Mouse (Mus musculus) forebrain, embryonic 14.5 days (tissue): ENCODE measurements around the gene Plxna4. TPM values are rescaled to one million over a fixed set of nuclear protein-coding genes. Genes with fewer than 3 reads are reported as not detected.
"Not testable (repeated sequence)": the region's sequence is repeated elsewhere in the genome, so short reads cannot be mapped to it uniquely, and the experiment has no call there.

Experiments
- ATAC-seq: fragments of 200-750 bp; cut with Nextera tagmentation; 2 replicates; pipeline ENCODE4 v1.8.0; 2017; ENCODE audit warnings: mild to moderate bottlenecking, moderate library complexity
- DNase-seq: peaks from one replicate; pipeline ENCODE4 v3.0.0-alpha.2; 2015; ENCODE audit warnings: low spot score
- H3K27ac ChIP-seq: fragments of 300-500 bp; sonication (generic); 2 replicates; pipeline ENCODE4 v1.5.1; 2014; ENCODE audit warnings: low read depth, mild to moderate bottlenecking, control low read depth, low read length, moderate library complexity
- H3K27me3 ChIP-seq: fragments of 300-500 bp; sonication (generic); replicated peaks from 2 replicates; pipeline ENCODE4 v1.6.1; 2014; ENCODE audit warnings: low read length, control low read depth, mixed read lengths; ENCODE audit not compliant: control insufficient read depth, insufficient read depth
- H3K36me3 ChIP-seq: fragments of 300-500 bp; sonication (generic); 2 replicates; pipeline ENCODE4 v1.6.1; 2014; ENCODE audit warnings: low read length, control low read depth; ENCODE audit not compliant: control insufficient read depth, insufficient read depth
- H3K4me1 ChIP-seq: fragments of 300-500 bp; sonication (generic); 2 replicates; pipeline ENCODE4 v1.6.1; 2014; ENCODE audit warnings: antibody characterized with exemption, low read length, control low read depth; ENCODE audit not compliant: control insufficient read depth, insufficient read depth
- H3K4me2 ChIP-seq: fragments of 300-500 bp; sonication (generic); 2 replicates; pipeline ENCODE4 v1.6.1; 2014; ENCODE audit warnings: mild to moderate bottlenecking, control low read depth, low read length
- H3K4me3 ChIP-seq: fragments of 300-500 bp; sonication (generic); 2 replicates; pipeline ENCODE4 v1.5.1; 2014; ENCODE audit warnings: low read depth, low read length, control low read depth
- H3K9ac ChIP-seq: fragments of 300-500 bp; sonication (generic); 2 replicates; pipeline ENCODE4 v1.6.1; 2014; ENCODE audit warnings: mild to moderate bottlenecking, low read length, control low read depth, moderate library complexity
- H3K9me3 ChIP-seq: fragments of 300-500 bp; sonication (generic); replicated peaks from 2 replicates; pipeline ENCODE4 v1.6.1; 2016; ENCODE audit warnings: low read length, control low read depth, mixed read lengths; ENCODE audit not compliant: control insufficient read depth
- WGBS: fragments of 180-500 bp; shearing (Covaris S2); extraction: QIAGEN DNeasy Blood & Tissue Kit; methylation state at CpG from one replicate; pipeline ENCODE4 v1.1.7; 2014; 5-methylcytosine and 5-hydroxymethylcytosine counted together
- polyA plus RNA-seq: library from polyadenylated mRNA; unstranded; fragments of >200 nt; fragmentation: Nextera tagmentation; extraction: Ambion mirVana; gene quantifications from 2 replicates; pipeline ENCODE4 v1.2.1, GENCODE M21; 2014

The Plxna4 gene
- polyA plus RNA-seq, 1 experiment from 2014 or later, result 19.9 TPM

- not testable (repeated sequence) for H3K4me2 ChIP-seq, H3K9me3 ChIP-seq, H3K36me3 ChIP-seq, H3K9ac ChIP-seq, ATAC-seq, H3K4me3 ChIP-seq, H3K4me1 ChIP-seq, DNase-seq, H3K27ac ChIP-seq, H3K27me3 ChIP-seq
- WGBS, result 94% methylated on average over 1 of the region's 1 CpGs
Observed at GRCm38 (mm10) chr6:32501186-32501585, 86.8 kb downstream of the Plxna4 start.

- Histone ChIP-seq H3K4me3 (no peak overlapping the region), H3K27me3 (no peaks in the 10 kb centered on the region), H3K4me2 (no peak overlapping the region), H3K36me3 (0 out of 2 replicates have a peak, but pooled peaks cover 4% of the 10 kb centered on the region), H3K27ac (no peak overlapping the region), H3K9me3 (no peaks in the 10 kb centered on the region), H3K4me1 (peaks cover 10% of the 10 kb centered on the region), H3K9ac (no peak overlapping the region)
- ATAC-seq (no peak), DNase-seq (no peak)
- WGBS, result 88% methylated on average over 5 of the region's 5 CpGs
Observed at GRCm38 (mm10) chr6:32498106-32498505, 89.9 kb downstream of the Plxna4 start.

- Histone ChIP-seq H3K4me2 (no peak overlapping the region), H3K9ac (no peak overlapping the region), H3K4me3 (no peak overlapping the region), H3K27ac (peak overlapping the region; percentile 7; the same call in 1 of the 2 replicates), H3K27me3 (no peaks in the 10 kb centered on the region), H3K4me1 (peaks cover 10% of the 10 kb centered on the region), H3K36me3 (0 out of 2 replicates have a peak, but pooled peaks cover 4% of the 10 kb centered on the region), H3K9me3 (no peaks in the 10 kb centered on the region)
- ATAC-seq (peak; percentile 66; the same call in 1 of the 2 replicates), DNase-seq (peak; percentile 64)
- 58% methylated on average over 4 of the region's 4 CpGs for whole genome bisulfite sequencing
Observed at GRCm38 (mm10) chr6:32496109-32496508, 91.9 kb downstream of the Plxna4 start.

GRCm38 (mm10) chr6:32495532-32495931 is 92.5 kb downstream of the Plxna4 start:
- Histone ChIP-seq H3K36me3 (0 out of 2 replicates have a peak, but pooled peaks cover 4% of the 10 kb centered on the region), H3K4me3 (no peak overlapping the region), H3K4me1 (peaks cover 10% of the 10 kb centered on the region), H3K9me3 (no peaks in the 10 kb centered on the region), H3K9ac (no peak overlapping the region), H3K4me2 (no peak overlapping the region), H3K27me3 (no peaks in the 10 kb centered on the region), H3K27ac (no peak overlapping the region)
- no peak for ATAC-seq
- no peak for DNase-seq
- 81% methylated on average over 2 of the region's 2 CpGs for WGBS

GRCm38 (mm10) chr6:32493557-32493956 is 94.4 kb downstream of the Plxna4 start:
- WGBS, result 26% methylated on average over 5 of the region's 5 CpGs
- Histone ChIP-seq H3K4me3 (no peak overlapping the region), H3K27ac (no peak overlapping the region), H3K9me3 (no peaks in the 10 kb centered on the region), H3K4me2 (no peak overlapping the region), H3K4me1 (peaks cover 10% of the 10 kb centered on the region), H3K36me3 (0 out of 2 replicates have a peak, but pooled peaks cover 4% of the 10 kb centered on the region), H3K27me3 (no peaks in the 10 kb centered on the region), H3K9ac (no peak overlapping the region)
- DNase-seq (no peak), ATAC-seq (peak; percentile 34; the same call in 1 of the 2 replicates)

GRCm38 (mm10) chr6:32487121-32487520 is 100.9 kb downstream of the Plxna4 start:
- Histone ChIP-seq H3K27ac (no peak overlapping the region), H3K9ac (no peak overlapping the region), H3K4me3 (no peak overlapping the region), H3K4me1 (0 out of 2 replicates have a peak, but pooled peaks cover 2% of the 10 kb centered on the region), H3K36me3 (no peaks in the 10 kb centered on the region), H3K27me3 (no peaks in the 10 kb centered on the region), H3K9me3 (no peaks in the 10 kb centered on the region), H3K4me2 (no peak overlapping the region)
- WGBS, result 71% methylated on average over 3 of the region's 3 CpGs
- DNase-seq (no peak), ATAC-seq (no peak)

- Histone ChIP-seq H3K4me3 (no peak overlapping the region), H3K4me2 (no peak overlapping the region), H3K4me1 (0 out of 2 replicates have a peak, but pooled peaks cover 6% of the 10 kb centered on the region), H3K9ac (no peak overlapping the region), H3K9me3 (no peaks in the 10 kb centered on the region), H3K27me3 (no peaks in the 10 kb centered on the region), H3K36me3 (no peaks in the 10 kb centered on the region), H3K27ac (no peak overlapping the region)
- WGBS, result 50% methylated on average over 4 of the region's 4 CpGs
- ATAC-seq (no peak), DNase-seq (no peak)
Observed at GRCm38 (mm10) chr6:32482469-32482868, 105.5 kb downstream of the Plxna4 start.

GRCm38 (mm10) chr6:32480741-32481140 is 107.3 kb downstream of the Plxna4 start:
- ATAC-seq (no peak), DNase-seq (no peak)
- Histone ChIP-seq H3K27me3 (no peaks in the 10 kb centered on the region), H3K9ac (no peak overlapping the region), H3K4me1 (0 out of 2 replicates have a peak, but pooled peaks cover 6% of the 10 kb centered on the region), H3K4me2 (no peak overlapping the region), H3K27ac (no peak overlapping the region), H3K36me3 (no peaks in the 10 kb centered on the region), H3K4me3 (no peak overlapping the region), H3K9me3 (no peaks in the 10 kb centered on the region)
- 75% methylated on average over 1 of the region's 1 CpGs for WGBS

GRCm38 (mm10) chr6:32479765-32480164 is 108.2 kb downstream of the Plxna4 start:
- ATAC-seq, result no peak
- WGBS, result 95% methylated on average over 2 of the region's 2 CpGs

More at GRCm38 (mm10) chr6:32479765-32480164, 108.2 kb downstream of the Plxna4 start:
- no peaks in the 10 kb centered on the region for H3K9me3 ChIP-seq
- 0 out of 2 replicates have a peak, but pooled peaks cover 6% of the 10 kb centered on the region for H3K4me1 ChIP-seq
- no peak overlapping the region for H3K4me2 ChIP-seq
- no peak overlapping the region for H3K4me3 ChIP-seq
- DNase-seq, result no peak
- H3K27ac ChIP-seq, result no peak overlapping the region
- no peaks in the 10 kb centered on the region for H3K27me3 ChIP-seq
- no peaks in the 10 kb centered on the region for H3K36me3 ChIP-seq
- H3K9ac ChIP-seq, result no peak overlapping the region
